Mouse (Mus musculus): ENCODE results near the gene Eva1a. TPM values are rescaled to one million over a fixed set of nuclear protein-coding genes. Genes with fewer than 3 reads are reported as not detected.

The Eva1a gene
- polyA plus RNA-seq, 1 experiment = 3.9 TPM

DNA sequence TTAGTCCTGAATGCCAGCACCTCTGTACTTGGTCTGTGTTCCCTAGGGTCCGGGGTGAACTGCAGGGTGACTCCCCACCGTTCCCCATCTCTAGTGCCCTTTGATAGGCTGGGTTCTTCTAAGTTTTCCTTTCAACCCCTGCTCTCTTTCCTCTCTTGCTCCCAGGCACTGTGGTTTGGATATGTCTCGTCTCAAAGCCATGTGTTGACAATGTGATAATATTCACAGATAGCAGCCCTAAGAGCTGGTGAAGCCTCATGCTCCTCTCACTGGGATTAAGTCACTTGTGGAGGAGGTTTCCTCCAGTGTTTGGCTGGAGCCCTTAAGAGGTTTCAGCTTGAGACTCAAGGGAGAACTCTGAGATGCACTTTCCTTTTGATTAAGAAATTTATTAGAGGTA lies 75.3 kb downstream of the Eva1a start:
- 69% methylated on average over 3 of the region's 3 CpGs for WGBS
- DNase-seq (ENCODE audit: low read depth, low spot score) = no peak

DNA sequence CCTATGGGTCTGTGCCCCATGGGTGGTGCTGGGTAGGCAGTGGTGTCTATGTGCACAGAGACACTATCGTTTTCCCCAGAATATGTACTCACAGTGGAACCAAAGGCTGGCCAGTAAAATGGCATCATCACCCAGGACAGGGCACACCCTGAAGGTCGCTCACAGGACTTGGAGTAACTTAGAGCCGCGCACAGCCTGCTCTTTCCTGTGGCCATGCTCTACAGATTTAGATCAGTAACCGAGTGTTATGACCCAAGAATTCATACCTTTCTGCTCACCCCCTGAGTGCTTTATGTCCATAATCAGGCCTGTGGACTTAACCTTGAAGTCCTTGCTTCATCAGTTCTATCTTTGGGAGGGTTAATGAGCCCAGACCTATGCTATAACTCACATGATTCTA lies 77.0 kb downstream of the Eva1a start:
- DNase-seq (ENCODE audit: low read depth, low spot score) = no peak
- WGBS = 73% methylated on average over 5 of the region's 5 CpGs

DNA sequence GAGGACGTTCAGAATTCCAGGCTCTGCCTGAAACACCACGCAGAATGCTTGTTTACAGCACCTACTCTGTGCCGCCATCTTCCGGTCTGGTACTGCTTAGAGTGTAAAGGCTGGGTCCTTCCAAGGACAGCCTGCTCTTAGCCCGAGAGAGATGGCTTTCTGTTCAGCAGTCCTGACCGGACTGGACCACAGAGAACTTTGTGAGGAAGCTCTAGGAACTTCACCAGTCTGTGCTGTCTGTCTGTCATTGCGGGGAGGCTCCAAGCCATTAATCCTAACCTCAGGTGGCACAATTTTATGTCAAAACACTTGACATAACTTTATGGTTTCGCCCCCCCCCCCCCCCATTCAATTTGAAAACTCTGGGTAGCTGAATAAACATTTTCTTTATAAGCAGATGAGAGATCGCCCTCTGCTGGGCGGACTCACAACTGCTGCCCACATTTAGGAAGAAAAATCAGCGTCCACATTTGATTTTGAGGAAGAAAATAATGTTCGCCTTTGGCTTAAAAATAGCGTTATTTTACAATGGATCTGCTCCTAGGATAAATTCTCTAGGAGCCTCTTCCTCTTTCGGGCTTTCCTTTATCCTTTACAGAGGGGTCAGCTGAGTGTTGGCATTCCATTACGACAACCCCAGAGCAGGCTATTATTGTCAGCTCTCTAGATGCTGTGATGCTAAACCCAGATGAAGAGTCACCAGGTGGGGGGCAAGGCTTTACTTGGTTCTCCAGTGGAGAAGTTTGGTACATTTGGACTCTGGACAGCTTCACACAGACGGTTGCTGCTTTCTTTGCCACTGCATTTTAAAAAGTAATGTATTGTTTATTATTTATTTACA lies 78.7 kb downstream of the Eva1a start:
- WGBS = 16% methylated on average over 16 of the region's 16 CpGs
- no peak for DNase-seq (ENCODE audit: low read depth, low spot score)

DNA sequence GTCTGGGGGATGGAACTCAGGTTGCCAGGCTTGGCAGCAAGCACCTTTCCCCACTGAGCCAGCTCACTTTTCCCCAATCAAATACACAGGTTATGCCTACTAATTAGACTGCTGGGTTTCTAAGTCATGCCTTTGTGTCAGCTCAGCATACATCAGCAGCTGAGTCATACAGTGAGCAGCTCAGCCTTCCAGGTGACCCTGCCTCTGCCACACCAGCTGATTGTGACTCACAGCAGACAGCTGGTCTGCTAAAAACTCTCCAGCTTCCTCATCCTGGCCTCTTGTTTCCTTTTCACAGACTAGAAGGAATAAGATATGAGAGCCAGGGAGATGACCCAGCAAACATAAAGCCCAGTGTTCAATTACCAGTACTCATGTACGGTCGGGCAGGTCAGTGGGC lies 84.3 kb downstream of the Eva1a start:
- 85% methylated on average over 2 of the region's 2 CpGs for WGBS
- DNase-seq (ENCODE audit: low read depth, low spot score) = no peak

DNA sequence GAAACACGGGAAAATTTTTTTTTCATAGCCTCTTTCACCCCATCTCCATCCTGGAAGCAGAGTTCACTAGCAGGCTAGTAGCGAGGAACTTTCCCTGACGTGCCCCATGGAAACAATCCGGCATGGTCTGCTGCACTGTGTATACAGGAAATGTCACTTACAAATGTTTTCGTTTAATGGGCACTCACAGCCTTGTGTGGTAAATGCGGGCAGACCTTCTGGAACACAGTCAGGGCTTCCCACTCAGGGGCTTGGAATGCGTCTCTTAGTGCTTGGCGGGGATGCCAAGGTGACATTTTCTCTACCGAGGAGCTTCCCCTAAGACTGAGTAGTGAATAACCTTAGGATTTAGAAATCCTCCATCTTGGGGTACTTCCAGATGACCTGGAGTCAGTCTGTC lies 87.0 kb downstream of the Eva1a start:
- DNase-seq (ENCODE audit: low read depth, low spot score) = no peak
- 54% methylated on average over 9 of the region's 9 CpGs for WGBS

DNA sequence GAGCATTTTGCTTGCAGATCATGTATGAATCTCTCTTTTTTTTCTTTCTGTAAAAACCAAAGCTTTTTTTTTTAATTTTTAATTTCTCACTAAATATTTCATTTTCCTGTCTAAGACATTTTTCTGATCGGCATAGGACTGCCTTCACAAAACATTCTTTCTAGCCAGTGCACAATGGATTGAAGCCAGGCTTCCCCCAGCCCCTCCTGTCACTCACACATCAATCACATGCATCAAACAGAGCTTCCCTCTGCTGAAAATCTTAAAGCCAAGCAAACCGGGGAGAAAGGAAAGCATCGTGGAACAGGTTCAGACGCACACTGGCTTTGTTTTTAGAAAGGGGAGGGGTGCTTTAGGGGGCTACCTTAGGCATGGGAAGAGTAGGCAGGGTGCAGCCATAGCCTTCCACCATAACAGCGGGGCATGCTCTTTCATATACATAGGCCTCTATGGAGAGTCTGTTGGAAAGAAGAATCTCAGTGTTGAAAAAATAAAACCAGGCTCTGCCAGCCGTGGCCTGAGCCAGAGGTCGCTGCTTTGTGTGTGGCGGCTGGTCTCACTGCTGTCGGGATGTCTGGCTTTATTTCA lies 88.9 kb downstream of the Eva1a start:
- WGBS = 65% methylated on average over 9 of the region's 9 CpGs
- no peak for DNase-seq (ENCODE audit: low read depth, low spot score)

DNA sequence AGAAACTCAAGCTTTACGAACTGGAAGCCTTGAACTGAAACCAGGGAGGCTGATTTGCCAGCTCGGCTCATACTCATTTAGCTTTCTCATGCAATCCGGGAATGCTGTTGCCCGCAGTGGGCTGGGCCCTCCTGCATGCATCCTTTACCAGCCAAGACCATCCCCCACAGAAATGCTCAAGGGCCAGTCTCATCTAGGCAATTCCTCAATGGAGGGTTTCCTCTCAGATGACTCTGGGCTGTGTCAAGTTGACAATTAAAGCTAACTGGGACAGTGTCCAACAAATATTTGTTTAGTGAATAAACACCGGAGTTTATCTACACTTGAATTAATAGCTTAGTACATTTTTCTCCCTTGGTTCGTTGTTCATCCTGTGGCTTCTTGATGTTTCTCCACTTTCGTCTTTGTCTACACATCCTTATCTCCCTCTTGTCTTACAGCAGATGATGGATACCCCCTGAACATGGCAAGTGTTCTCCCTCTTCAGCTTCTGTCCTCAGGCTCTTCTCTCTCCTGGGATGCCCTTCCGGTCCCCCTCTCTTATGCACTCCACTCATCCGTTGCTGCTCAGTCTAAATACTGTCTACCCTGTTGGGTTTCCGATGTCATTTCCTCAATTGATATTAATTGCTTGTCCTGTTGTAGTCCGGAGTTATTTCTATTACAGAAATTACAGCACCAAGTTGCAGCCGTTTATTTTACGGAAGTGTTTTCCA lies 92.2 kb downstream of the Eva1a start:
- WGBS = 60% methylated on average over 13 of the region's 13 CpGs
- no peak for DNase-seq (ENCODE audit: low read depth, low spot score)

DNA sequence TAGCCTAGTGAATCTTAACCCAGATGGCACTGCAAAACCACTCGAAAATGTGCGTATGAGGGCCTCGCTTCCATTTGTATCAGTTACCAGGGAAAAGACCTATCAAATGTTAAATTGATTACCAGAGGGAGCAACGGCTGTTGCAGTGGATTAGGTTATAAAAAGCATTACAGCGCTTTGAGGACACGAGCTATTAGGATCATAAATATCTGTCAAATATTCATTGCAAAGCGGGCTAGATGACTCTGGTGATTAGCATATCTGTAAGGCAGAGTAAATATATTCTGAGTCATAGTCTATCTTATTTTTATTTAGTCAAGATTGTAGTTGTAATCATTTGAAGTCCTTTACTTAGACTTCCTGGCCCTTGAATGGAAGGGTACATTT lies 92.7 kb downstream of the Eva1a start:
- 72% methylated on average over 7 of the region's 7 CpGs for WGBS
- no peak for DNase-seq (ENCODE audit: low read depth, low spot score)

DNA sequence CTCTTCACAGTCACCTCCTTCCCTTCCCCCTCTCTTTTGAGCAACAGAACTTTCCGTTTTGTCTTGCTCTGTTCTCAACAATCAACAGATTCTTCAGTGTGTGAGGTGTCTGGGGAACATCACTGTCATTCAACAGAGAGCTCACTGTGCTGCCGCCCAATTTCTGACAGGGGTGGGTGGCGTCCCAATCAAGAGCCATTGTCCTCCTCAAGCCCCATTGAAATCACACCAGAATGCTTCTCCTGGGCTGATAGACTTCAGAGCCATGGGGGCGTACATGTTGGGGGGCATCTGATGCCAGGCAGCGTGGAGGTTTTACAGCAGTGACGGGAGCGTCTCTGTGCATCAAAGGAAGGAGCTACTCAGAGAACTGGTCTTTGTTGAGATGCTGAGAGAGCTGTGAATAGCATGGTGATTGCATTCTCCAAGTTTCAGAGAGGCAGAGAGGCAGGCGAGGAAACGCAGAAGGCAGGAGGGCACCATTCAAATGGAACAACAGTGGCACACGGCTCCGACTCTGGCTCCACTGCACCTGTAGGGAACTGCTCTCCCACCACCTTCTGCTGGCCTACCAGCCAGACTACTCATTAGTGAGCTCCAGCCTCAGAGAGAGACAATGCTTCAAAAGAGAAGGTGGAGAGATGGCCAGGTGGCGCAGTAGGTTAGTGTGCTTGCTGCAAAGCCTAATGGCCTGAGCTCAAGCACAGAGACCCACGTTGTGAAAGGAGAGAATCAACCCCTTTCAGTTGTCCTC lies 95.3 kb downstream of the Eva1a start:
- WGBS = 79% methylated on average over 13 of the region's 13 CpGs
- DNase-seq (ENCODE audit: low read depth, low spot score) = no peak

Other genes with a start within 250 kb of the Eva1a start
- gene Gcfc2, start 117.4 kb upstream of the Eva1a start, polyA plus RNA-seq (2012; rRNA removed) = 1.4 and 2.7 TPM in 2 replicates
- 4.3 and 5.1 TPM in 2 replicates for gene Mrpl19, start 75.1 kb upstream of the Eva1a start, polyA plus RNA-seq (2012; rRNA removed)